Mouse (Mus musculus): Measurements from ENCODE around the gene Ralgds. TPM values are rescaled to one million over a fixed set of nuclear protein-coding genes. Genes with fewer than 3 reads are reported as not detected.

Gene Ralgds
- total and polyA plus RNA-seq, 3 experiments = 4.1 to 11.4 (median 6.6) TPM

DNA sequence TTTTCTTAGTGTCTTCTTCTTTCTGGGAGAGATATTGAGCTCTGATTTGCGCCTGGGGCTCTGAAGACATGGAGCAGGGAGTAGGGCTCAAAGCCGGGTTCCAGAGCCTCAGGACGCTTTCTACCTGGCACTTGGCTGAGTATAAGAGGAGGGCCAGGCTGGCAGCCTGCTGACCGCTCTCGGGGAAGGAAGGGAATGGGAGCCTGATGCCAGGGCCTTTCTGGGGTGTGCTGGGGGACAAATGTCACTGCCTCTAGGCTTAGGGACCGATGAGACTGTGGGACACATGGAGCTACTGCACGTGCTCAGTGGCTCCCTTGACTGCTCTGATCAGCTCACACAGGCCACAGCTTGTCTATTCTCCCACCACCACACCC lies 15.4 kb downstream of the Ralgds start:
- Histone ChIP-seq H3K4me1 (ENCODE audit: control insufficient read depth in 1 of 2, insufficient read depth in 2 of 2) (peaks cover 39 to 88% of the 10 kb centered on the region in 2 experiments), H3K79me2 (replicated peaks; ENCODE audit: control insufficient read depth, extremely low read depth, insufficient read depth, poor library complexity, severe bottlenecking) (no peaks in the 10 kb centered on the region), H3K9ac (ENCODE audit: insufficient read depth, low read depth) (no peak overlapping the region), H3K27me3 (replicated peaks) (no peaks in the 10 kb centered on the region), H3K9me3 (replicated peaks; ENCODE audit: low read length) (no peaks in the 10 kb centered on the region), H3K27ac (ENCODE audit: insufficient read depth, low read depth) (no peak overlapping the region), H3K4me3 (replicated peaks in 1 of 3; ENCODE audit: low read depth in 2 of 3, low read length in 2 of 3, poor library complexity in 1 of 3) (no peak overlapping the region), H3K36me3 (replicated peaks in 1 of 2; ENCODE audit: control insufficient read depth in 1 of 2, insufficient read depth in 1 of 2, low read length in 1 of 2) (peaks cover 0 to 2% of the 10 kb centered on the region in 2 experiments), H3K4me2 (ENCODE audit: insufficient read depth, low read depth, poor library complexity, severe bottlenecking) (no peak overlapping the region)
- DNase-seq (ENCODE audit: extremely low read depth) = no peak
- dilution Hi-C loops (cut with MboI; ENCODE audit: extremely low pct_ligation_motif_present, extremely low pct_unique_long_range_greater_than_20kb, low sequenced_read_pairs) (no loop called here), in situ Hi-C loops (cut with MboI; ENCODE audit: low pct_ligation_motif_present, low pct_unique_long_range_greater_than_20kb, low sequenced_read_pairs) (no loop called here)
- TF ChIP-seq POLR2A (IDR thresholded peaks at IDR 0.05; ENCODE audit: low read depth, low read length) (no peak), MYC (IDR thresholded peaks at IDR 0.05; ENCODE audit: low read depth, low read length) (no peak), USF1 (IDR thresholded peaks at IDR 0.05; ENCODE audit: low read depth, low read length) (no peak), CHD2 (IDR thresholded peaks at IDR 0.05; ENCODE audit: low read length) (no peak), JUND (conservative IDR thresholded peaks at IDR 0.05; ENCODE audit: low read depth, low read length) (no peak), UBTF (IDR thresholded peaks at IDR 0.05; ENCODE audit: low read depth, low read length) (no peak), ZC3H11A (IDR thresholded peaks at IDR 0.05; ENCODE audit: low read depth, low read length) (no peak), CTCF (conservative IDR thresholded peaks at IDR 0.05 in 1 of 2, IDR thresholded peaks at IDR 0.05 in 1 of 2; ENCODE audit: low read depth in 2 of 2, low read length in 2 of 2) (no peak), MAX (IDR thresholded peaks at IDR 0.05; ENCODE audit: low read length) (no peak), ELF1 (IDR thresholded peaks at IDR 0.05; ENCODE audit: low read depth, low read length) (no peak), BHLHE40 (IDR thresholded peaks at IDR 0.05; ENCODE audit: low read depth, low read length) (no peak), KAT2A (IDR thresholded peaks at IDR 0.05; ENCODE audit: insufficient replicate concordance, low read length) (no peak), JUN (IDR thresholded peaks at IDR 0.05; ENCODE audit: insufficient read depth, low read depth, low read length) (no peak), E2F4 (IDR thresholded peaks at IDR 0.05; ENCODE audit: insufficient replicate concordance, low read depth, low read length) (no peak)

DNA sequence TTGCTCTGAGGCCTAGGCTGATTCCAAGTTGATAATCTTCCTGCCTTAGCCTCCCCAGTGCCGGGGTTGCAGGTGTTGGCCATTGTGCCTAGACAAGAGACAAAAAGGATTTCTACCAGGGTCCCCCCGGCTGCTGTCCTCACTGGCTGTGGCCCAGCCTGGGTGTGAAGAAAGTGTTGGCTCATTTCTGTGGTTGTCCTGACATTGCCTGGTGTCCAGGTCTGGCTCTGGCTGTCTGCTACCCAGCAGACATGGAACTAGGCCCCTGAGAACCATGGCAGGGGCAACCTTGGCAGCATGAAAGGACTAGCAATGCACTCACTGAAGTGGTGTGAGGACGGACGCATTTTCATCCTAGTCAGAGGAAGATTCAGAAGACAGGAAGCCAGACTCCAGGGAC lies 16.9 kb downstream of the Ralgds start:
- no peak for DNase-seq (ENCODE audit: extremely low read depth)
- Histone ChIP-seq H3K4me3 (replicated peaks in 1 of 3; ENCODE audit: low read depth in 2 of 3, low read length in 2 of 3, poor library complexity in 1 of 3) (no peak overlapping the region), H3K27me3 (replicated peaks) (peaks cover 4% of the 10 kb centered on the region), H3K36me3 (replicated peaks in 1 of 2; ENCODE audit: control insufficient read depth in 1 of 2, insufficient read depth in 1 of 2, low read length in 1 of 2) (peaks cover 0 to 2% of the 10 kb centered on the region in 2 experiments), H3K9ac (ENCODE audit: insufficient read depth, low read depth) (no peak overlapping the region), H3K4me2 (ENCODE audit: insufficient read depth, low read depth, poor library complexity, severe bottlenecking) (no peak overlapping the region), H3K27ac (ENCODE audit: insufficient read depth, low read depth) (no peak overlapping the region), H3K9me3 (replicated peaks; ENCODE audit: low read length) (no peaks in the 10 kb centered on the region), H3K4me1 (ENCODE audit: control insufficient read depth in 1 of 2, insufficient read depth in 2 of 2) (peaks cover 46 to 87% of the 10 kb centered on the region in 2 experiments), H3K79me2 (replicated peaks; ENCODE audit: control insufficient read depth, extremely low read depth, insufficient read depth, poor library complexity, severe bottlenecking) (no peaks in the 10 kb centered on the region)
- no peak for TF ChIP-seq HCFC1 (IDR thresholded peaks at IDR 0.05; ENCODE audit: low read depth, low read length)
- no peak for TF ChIP-seq MXI1 (IDR thresholded peaks at IDR 0.05; ENCODE audit: low read depth, low read length)
- no peak for TF ChIP-seq POLR2AphosphoS2 (IDR thresholded peaks at IDR 0.05; ENCODE audit: low read depth, low read length)
- no peak for TF ChIP-seq RCOR1 (conservative IDR thresholded peaks at IDR 0.05; ENCODE audit: low read depth, low read length)
- no peak for TF ChIP-seq MAFK (IDR thresholded peaks at IDR 0.05; ENCODE audit: insufficient replicate concordance, low read length)
- no peak for TF ChIP-seq GABPA (IDR thresholded peaks at IDR 0.05; ENCODE audit: insufficient replicate concordance, low read depth, low read length)
- no peak for TF ChIP-seq ELF1 (IDR thresholded peaks at IDR 0.05; ENCODE audit: low read depth, low read length)
- no peak for TF ChIP-seq KAT2A (IDR thresholded peaks at IDR 0.05; ENCODE audit: insufficient replicate concordance, low read length)
- TF ChIP-seq JUN (IDR thresholded peaks at IDR 0.05; ENCODE audit: insufficient read depth, low read depth, low read length) = no peak
- TF ChIP-seq NELFE (IDR thresholded peaks at IDR 0.05; ENCODE audit: low read depth, low read length) = no peak
- no peak for TF ChIP-seq IRF4 (IDR thresholded peaks at IDR 0.05; ENCODE audit: low read depth, low read length)
- no peak for TF ChIP-seq ZKSCAN1 (IDR thresholded peaks at IDR 0.05; ENCODE audit: borderline replicate concordance, low read depth, low read length)
- no peak for TF ChIP-seq TCF12 (IDR thresholded peaks at IDR 0.05; ENCODE audit: low read depth, low read length)
- no peak for TF ChIP-seq USF2 (conservative IDR thresholded peaks at IDR 0.05; ENCODE audit: low read depth, low read length)
- no peak for TF ChIP-seq ZMIZ1 (IDR thresholded peaks at IDR 0.05; ENCODE audit: low read depth, low read length)
- no peak for TF ChIP-seq PAX5 (IDR thresholded peaks at IDR 0.05; ENCODE audit: low read length)
- TF ChIP-seq MEF2A (IDR thresholded peaks at IDR 0.05; ENCODE audit: borderline replicate concordance, low read depth, low read length) = no peak
- no peak for TF ChIP-seq MAZ (IDR thresholded peaks at IDR 0.05; ENCODE audit: low read depth, low read length)
- TF ChIP-seq RAD21 (IDR thresholded peaks at IDR 0.05; ENCODE audit: low read depth, low read length) = no peak
- in situ Hi-C loops (cut with MboI; ENCODE audit: low pct_ligation_motif_present, low pct_unique_long_range_greater_than_20kb, low sequenced_read_pairs) (no loop called here), dilution Hi-C loops (cut with MboI; ENCODE audit: extremely low pct_ligation_motif_present, extremely low pct_unique_long_range_greater_than_20kb, low sequenced_read_pairs) (no loop called here)

All from CH12.LX (cell line).